Mouse (Mus musculus) midbrain, postnatal 0 days (tissue): ENCODE results near the gene Pias4. TPM values are rescaled to one million over a fixed set of nuclear protein-coding genes. Genes with fewer than 3 reads are reported as not detected.

Experiments used
- ATAC-seq: fragments of 200-750 bp; cut with Nextera tagmentation; 2 replicates; pipeline ENCODE4 v1.8.0; 2017; ENCODE audit warnings: moderate number of reproducible peaks, mild to moderate bottlenecking, moderate TSS enrichment, moderate library complexity; ENCODE audit not compliant: low FRiP score
- DNase-seq: peaks from one replicate; pipeline ENCODE4 v3.0.0-alpha.2; 2015; ENCODE audit warnings: low spot score
- H3K27ac ChIP-seq: fragments of 300-500 bp; sonication (generic); 2 replicates; pipeline ENCODE4 v1.5.1; 2014; ENCODE audit warnings: low read depth, mild to moderate bottlenecking, low read length, mixed read lengths
- H3K27me3 ChIP-seq: fragments of 300-500 bp; sonication (generic); 2 replicates; pipeline ENCODE4 v1.6.1; 2014; ENCODE audit warnings: low read length, control low read depth, mixed read lengths; ENCODE audit not compliant: insufficient read depth
- H3K36me3 ChIP-seq: fragments of 300-500 bp; sonication (generic); 2 replicates; pipeline ENCODE4 v1.6.1; 2014; ENCODE audit warnings: low read length, control low read depth, mixed read lengths; ENCODE audit not compliant: insufficient read depth
- H3K4me1 ChIP-seq: fragments of 300-500 bp; sonication (generic); 2 replicates; pipeline ENCODE4 v1.6.1; 2014; ENCODE audit warnings: mild to moderate bottlenecking, control low read depth, antibody characterized with exemption, low read length, mixed read lengths; ENCODE audit not compliant: insufficient read depth
- H3K4me2 ChIP-seq: fragments of 300-500 bp; sonication (generic); 2 replicates; pipeline ENCODE4 v1.6.1; 2014; ENCODE audit warnings: low read depth, mild to moderate bottlenecking, low read length, mixed read lengths; ENCODE audit not compliant: poor library complexity, severe bottlenecking
- H3K4me3 ChIP-seq: fragments of 300-500 bp; sonication (generic); 2 replicates; pipeline ENCODE4 v1.5.1; 2014; ENCODE audit warnings: low read depth, mild to moderate bottlenecking, low read length, moderate library complexity
- H3K9ac ChIP-seq: fragments of 300-500 bp; sonication (generic); replicated peaks from 2 replicates; pipeline ENCODE4 v1.6.1; 2014; ENCODE audit warnings: mild to moderate bottlenecking, low read length, moderate library complexity, mixed read lengths; ENCODE audit not compliant: poor library complexity, severe bottlenecking
- H3K9me3 ChIP-seq: fragments of 300-500 bp; sonication (generic); 2 replicates; pipeline ENCODE4 v1.6.1; 2016; ENCODE audit warnings: low read length, control low read depth
- CTCF ChIP-seq: IDR thresholded peaks from 2 replicates; pipeline ENCODE4 v1.5.1; 2016; ENCODE audit warnings: antibody characterized with exemption, mild to moderate bottlenecking
- WGBS: fragments of 180-500 bp; shearing (Covaris S2); extraction: QIAGEN DNeasy Blood & Tissue Kit; methylation state at CpG from one replicate; pipeline ENCODE4 v1.1.7; 2014; 5-methylcytosine and 5-hydroxymethylcytosine counted together
- polyA plus RNA-seq: library from polyadenylated mRNA; unstranded; fragments of >200 nt; fragmentation: Nextera tagmentation; extraction: Ambion mirVana; gene quantifications from 2 replicates; pipeline ENCODE4 v1.2.1, GENCODE M21; 2015
- total RNA-seq: library from RNA; depleted of rRNA; stranded (reverse); fragments of >200 nt; gene quantifications from 2 replicates; pipeline ENCODE4 v1.2.3, GENCODE M21; 2014

The Pias4 gene
- total and polyA plus RNA-seq, 2 experiments from 2014 or later = 30.1 to 38.0 TPM

- H3K27ac ChIP-seq = peak overlapping the region; percentile 92
- peaks cover 13% of the 10 kb centered on the region for H3K27me3 ChIP-seq
- peak; percentile 99 for DNase-seq
- no peak for TF ChIP-seq CTCF
- H3K9me3 ChIP-seq = no peaks in the 10 kb centered on the region
- peak; percentile 91 for ATAC-seq
- H3K4me1 ChIP-seq = peaks cover 8% of the 10 kb centered on the region; the same call in 1 of the 2 replicates
- peak overlapping the region; percentile 97 for H3K9ac ChIP-seq
- WGBS = under 1% methylated on average over 56 of the region's 89 CpGs
- no peaks in the 10 kb centered on the region for H3K36me3 ChIP-seq
- peak overlapping the region; percentile 92 for H3K4me3 ChIP-seq
- H3K4me2 ChIP-seq = peak overlapping the region; percentile 100
Observed at GRCm38 (mm10) chr10:81137252-81138130, 30.2 kb downstream of the Pias4 start.

- Histone ChIP-seq H3K27ac (peak overlapping the region; percentile 92), H3K9me3 (no peaks in the 10 kb centered on the region), H3K9ac (peak overlapping the region; percentile 97), H3K4me3 (peak overlapping the region; percentile 92), H3K36me3 (no peaks in the 10 kb centered on the region), H3K27me3 (peaks cover 13% of the 10 kb centered on the region), H3K4me2 (peak overlapping the region; percentile 100), H3K4me1 (peaks cover 8% of the 10 kb centered on the region; the same call in 1 of the 2 replicates)
- WGBS = 1% methylated on average over 38 of the region's 50 CpGs
- ATAC-seq (peak; percentile 31), DNase-seq (no peak)
- TF ChIP-seq CTCF = no peak
Observed at GRCm38 (mm10) chr10:81136706-81137231, 31.0 kb downstream of the Pias4 start.

GRCm38 (mm10) chr10:81135831-81136705 is 31.7 kb downstream of the Pias4 start:
- H3K9me3 ChIP-seq = no peaks in the 10 kb centered on the region
- TF ChIP-seq CTCF = no peak; the same call in 1 of the 2 replicates
- H3K4me3 ChIP-seq = peak overlapping the region; percentile 92
- DNase-seq (peak; percentile 84), ATAC-seq (peak; percentile 9; the same call in 1 of the 2 replicates)
- peaks cover 13% of the 10 kb centered on the region for H3K27me3 ChIP-seq
- H3K36me3 ChIP-seq = no peaks in the 10 kb centered on the region
- under 1% methylated on average over 66 of the region's 86 CpGs for WGBS
- peak overlapping the region; percentile 100 for H3K4me2 ChIP-seq
- H3K27ac ChIP-seq = peak overlapping the region; percentile 92
- H3K4me1 ChIP-seq = peaks cover 8% of the 10 kb centered on the region; the same call in 1 of the 2 replicates
- peak overlapping the region; percentile 97 for H3K9ac ChIP-seq

- peak within 1 kb of the TSS; percentile 97 for H3K9ac ChIP-seq
- 1% methylated on average over 39 of the region's 41 CpGs for WGBS
- peak within 1 kb of the TSS; percentile 100 for H3K4me2 ChIP-seq
- DNase-seq (no peak), ATAC-seq (no peak)
- no peaks in the 10 kb centered on the region for H3K9me3 ChIP-seq
- no peak for TF ChIP-seq CTCF
- 0 out of 2 replicates have a peak, but pooled peaks cover 5% of the 10 kb centered on the region for H3K4me1 ChIP-seq
- H3K4me3 ChIP-seq = peak within 1 kb of the TSS; percentile 92
- H3K36me3 ChIP-seq = no peaks in the 10 kb centered on the region
- H3K27me3 ChIP-seq = peaks cover 13% of the 10 kb centered on the region
- peak within 1 kb of the TSS; percentile 92 for H3K27ac ChIP-seq
Observed at GRCm38 (mm10) chr10:81134966-81135681, 32.6 kb downstream of the Pias4 start, which contains the start of gene Zbtb7a. Gene Zbtb7a, plus strand, starts transcription at chr10:81135220.

GRCm38 (mm10) chr10:81134181-81134587 is 33.5 kb downstream of the Pias4 start:
- Histone ChIP-seq H3K4me2 (no peak overlapping the region), H3K9ac (no peak overlapping the region), H3K4me1 (0 out of 2 replicates have a peak, but pooled peaks cover 6% of the 10 kb centered on the region), H3K9me3 (no peaks in the 10 kb centered on the region), H3K4me3 (no peak overlapping the region), H3K36me3 (no peaks in the 10 kb centered on the region), H3K27me3 (peaks cover 13% of the 10 kb centered on the region), H3K27ac (no peak overlapping the region)
- TF ChIP-seq CTCF = no peak
- DNase-seq (no peak), ATAC-seq (no peak)
- under 1% methylated on average over 16 of the region's 16 CpGs for WGBS
